Mouse (Mus musculus): ENCODE measurements at regions not wholly inside any gene's neighbourhood (a gene's known extent, or its start where the extent isn't known, plus 50 kb on each side); places are given as distances from the start of the nearest gene placed in this dataset.

DNA sequence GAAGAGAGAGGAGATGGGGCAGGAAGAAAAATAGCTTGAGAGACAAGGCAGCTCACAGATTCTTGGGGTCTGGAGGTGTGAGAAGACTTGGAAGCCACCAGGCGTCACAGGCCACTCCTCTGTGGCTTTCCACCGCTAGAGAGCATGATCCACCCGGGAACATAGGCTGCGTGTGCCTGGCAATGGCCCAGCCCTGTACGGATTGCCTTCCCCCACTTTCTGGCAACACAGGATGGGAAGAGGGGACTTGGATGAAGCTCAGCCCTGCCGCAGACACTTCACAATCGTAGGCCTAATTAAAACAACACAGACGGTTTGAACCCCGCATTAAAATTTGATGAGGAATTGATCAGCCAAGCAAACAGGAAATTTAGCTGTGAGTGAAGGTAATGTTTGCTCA is 209.8 kb downstream of the Dhx35 start:
- TF ChIP-seq CHD2 (IDR thresholded peaks at IDR 0.05; ENCODE audit: low read length) (no peak), EP300 (IDR thresholded peaks at IDR 0.05; ENCODE audit: low read depth in 1 of 2, low read length in 2 of 2) (no peak)
